Mouse (Mus musculus): ENCODE results near the gene Ipo11.

The Ipo11 gene

GRCm38 (mm10) chr13:106894284-106894683 lies 42.5 kb downstream of the Ipo11 start:
- DNase-seq, result no peak

- DNase-seq, result no peak
Measured at GRCm38 (mm10) chr13:106893701-106894100, 43.1 kb downstream of the Ipo11 start.

- peak; percentile 6 for DNase-seq
Measured at GRCm38 (mm10) chr13:106893196-106893595, 43.6 kb downstream of the Ipo11 start.

DNA sequence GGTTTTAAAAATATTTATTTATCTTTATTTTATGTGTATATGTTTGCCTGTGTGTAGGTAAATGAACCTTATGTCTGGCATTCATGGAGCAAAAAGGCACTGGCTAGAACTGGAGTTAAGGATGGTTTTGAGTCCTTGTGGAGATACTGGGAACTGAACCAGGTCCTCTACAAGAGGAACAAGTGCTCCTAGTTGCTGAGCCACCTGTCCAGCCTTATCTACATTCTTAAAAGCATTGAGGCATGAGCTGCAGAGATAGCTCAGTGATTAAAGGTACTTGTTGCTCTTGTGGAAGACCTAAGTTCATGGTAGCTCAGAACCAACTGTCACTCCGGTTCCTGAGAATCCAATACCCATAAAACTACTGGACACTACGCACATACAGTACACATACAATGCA lies 49.4 kb downstream of the Ipo11 start:
- no peak for DNase-seq

DNA sequence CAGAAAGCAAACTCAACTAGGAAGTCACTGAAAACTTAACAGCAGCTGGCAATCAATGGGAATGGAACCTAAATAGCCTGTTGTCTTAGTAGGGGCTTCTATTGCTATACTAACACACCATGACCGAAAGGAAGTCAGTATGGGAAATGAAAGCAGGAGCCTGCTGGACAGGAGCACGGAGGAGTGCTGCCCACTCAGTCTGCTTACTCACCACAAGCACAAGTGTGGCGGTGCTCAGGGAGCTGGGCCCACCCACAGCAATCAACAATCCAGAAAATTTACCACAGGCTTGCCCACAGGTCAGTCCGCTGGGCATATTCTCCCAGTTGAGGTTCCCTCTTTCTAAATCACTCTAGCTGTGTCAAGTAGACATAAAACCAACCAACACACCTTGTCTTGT lies 52.5 kb downstream of the Ipo11 start:
- no peak for DNase-seq

DNA sequence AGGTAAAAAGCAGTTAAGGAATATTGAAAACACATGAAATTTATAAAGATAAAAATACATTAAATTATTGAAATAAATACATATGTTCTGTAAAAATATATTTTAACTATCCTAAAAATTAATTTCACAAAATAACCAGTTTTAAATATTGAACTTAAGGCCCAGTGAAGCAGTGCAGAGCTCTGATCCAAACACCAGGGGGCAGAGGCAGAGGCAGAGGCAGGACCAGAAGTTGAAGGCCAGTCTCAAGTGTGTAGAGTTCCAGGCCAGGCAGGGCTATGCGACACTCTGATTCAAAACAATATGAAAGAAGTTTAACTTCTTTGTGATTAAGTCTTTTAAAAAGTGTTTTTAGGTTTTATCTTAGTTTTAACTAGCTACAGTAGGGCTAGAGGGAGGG lies 60.5 kb downstream of the Ipo11 start:
- DNase-seq, result no peak

GRCm38 (mm10) chr13:106865547-106865946 lies 71.2 kb downstream of the Ipo11 start:
- no peak for DNase-seq

GRCm38 (mm10) chr13:106858779-106859178 lies 78.0 kb downstream of the Ipo11 start:
- no peak for DNase-seq

DNA sequence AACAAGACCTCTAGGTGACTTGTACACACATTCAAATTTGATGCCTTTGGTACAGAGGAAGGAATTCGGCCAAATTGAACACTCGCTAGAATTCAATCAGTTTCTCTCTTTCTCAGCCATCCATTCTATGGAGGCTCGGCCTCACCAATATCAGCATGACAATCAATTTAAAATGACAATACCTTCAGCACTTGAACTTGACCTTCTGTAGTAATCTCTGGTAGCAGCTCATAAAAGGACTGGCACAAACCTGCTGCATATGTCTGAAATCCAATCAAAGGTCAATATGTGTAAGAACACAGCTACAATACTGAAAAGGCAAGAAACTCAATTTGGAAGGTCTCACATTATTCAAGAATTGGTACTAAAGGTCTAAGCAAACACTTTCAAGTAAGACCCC lies 80.2 kb downstream of the Ipo11 start:
- no peak for DNase-seq

DNA sequence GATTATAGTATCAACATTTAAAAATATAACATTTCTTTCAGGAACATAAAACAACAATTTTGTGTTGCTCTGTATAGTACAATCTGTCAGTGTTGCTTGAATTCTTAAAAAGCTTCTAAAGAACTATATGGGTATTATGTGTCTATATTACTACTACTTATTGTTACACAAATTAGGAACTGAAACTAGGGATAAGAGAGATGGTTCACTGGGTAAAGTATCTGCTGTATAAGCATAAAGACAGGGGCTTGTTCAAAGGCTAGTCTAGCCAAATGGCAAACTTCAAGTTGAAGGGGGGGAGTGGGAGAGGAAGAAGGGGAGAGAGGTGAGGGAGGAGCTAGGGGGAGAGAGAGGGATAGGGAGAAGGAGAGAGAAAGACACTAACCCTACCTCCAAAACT lies 89.2 kb downstream of the Ipo11 start:
- DNase-seq, result no peak

GRCm38 (mm10) chr13:106844928-106845327 lies 91.8 kb downstream of the Ipo11 start:
- DNase-seq, result no peak

DNA sequence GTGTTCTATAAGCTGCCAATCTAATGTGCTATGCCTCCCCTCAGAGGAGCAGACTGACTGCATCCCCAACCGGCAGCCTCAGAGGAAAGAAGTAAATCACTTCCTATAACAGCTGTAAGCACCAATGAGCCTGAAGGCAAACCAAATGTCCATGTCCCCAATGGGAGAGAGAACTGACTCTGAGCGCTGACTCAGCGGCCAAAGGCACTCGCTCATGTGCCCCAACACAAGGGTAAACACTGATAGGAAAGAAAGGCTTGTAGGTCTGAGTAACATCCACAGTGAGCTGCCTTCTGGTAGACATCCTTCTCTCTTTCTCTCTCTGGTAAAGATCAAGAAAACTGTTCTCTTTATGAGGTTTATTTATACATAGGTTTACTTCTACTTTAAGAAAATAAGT lies 94.2 kb downstream of the Ipo11 start:
- DNase-seq, result no peak

DNA sequence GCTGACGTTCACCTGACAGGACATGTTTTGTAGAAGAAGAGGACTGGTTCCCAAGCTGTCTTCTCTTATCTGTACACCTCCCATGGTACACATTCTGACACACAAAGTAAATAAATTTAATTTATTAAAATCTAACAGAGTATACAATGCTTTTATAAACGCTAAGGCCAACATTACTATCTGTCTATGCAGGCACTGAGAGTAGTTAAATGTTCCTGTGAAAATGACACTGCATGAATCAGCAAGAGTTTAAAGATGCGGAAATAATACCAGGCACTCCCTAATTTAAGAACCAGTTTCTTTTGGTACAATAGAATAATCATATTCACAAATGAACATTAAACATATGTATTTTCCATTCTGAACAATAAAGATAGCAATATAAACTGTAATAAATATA lies 98.0 kb downstream of the Ipo11 start:
- no peak for DNase-seq

- DNase-seq, result no peak
Measured at GRCm38 (mm10) chr13:106836527-106836879, 100.3 kb downstream of the Ipo11 start.

DNA sequence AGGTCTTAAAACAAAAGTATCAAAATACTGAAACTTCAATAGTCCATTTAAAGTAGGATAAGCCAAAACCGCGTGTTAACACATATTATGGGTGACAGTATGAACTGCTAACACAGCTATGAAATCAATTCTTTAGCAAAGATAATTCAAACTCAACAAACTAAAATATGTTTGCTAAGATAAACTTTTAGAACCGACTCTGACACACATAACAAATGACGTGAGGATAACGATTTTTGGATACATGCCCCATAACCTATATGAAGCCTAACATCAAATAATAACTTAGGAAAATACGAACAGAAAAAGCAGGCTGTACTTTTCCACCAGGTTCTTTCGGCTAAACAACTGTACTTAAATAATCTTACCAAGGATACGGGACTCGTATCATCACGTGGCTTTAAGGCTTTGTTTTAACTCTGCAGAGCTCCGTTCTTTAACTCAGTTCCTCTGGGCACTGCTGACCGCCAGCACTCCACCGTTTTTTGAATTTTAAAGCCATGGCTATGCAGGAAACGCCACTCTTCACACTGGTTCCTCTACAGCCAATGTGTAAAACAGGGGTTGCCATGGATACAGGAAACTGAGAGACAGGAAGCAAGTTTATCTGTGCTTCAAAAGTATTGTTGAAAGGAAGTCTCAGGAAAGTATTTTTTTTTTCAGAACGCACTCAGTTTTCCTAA lies 100.8 kb downstream of the Ipo11 start:
- DNase-seq, result no peak

GRCm38 (mm10) chr13:106830029-106830428 lies 106.7 kb downstream of the Ipo11 start:
- no peak for DNase-seq

- no peak for DNase-seq
Measured at GRCm38 (mm10) chr13:106829327-106829997, 107.3 kb downstream of the Ipo11 start.

GRCm38 (mm10) chr13:106825618-106826017 lies 111.1 kb downstream of the Ipo11 start:
- no peak for DNase-seq

- DNase-seq, result no peak
Measured at GRCm38 (mm10) chr13:106823875-106824191, 112.9 kb downstream of the Ipo11 start.

- DNase-seq, result no peak
Measured at GRCm38 (mm10) chr13:106823121-106823874, 113.5 kb downstream of the Ipo11 start.

GRCm38 (mm10) chr13:106820149-106820548 lies 116.6 kb downstream of the Ipo11 start:
- DNase-seq, result no peak

GRCm38 (mm10) chr13:106819749-106820148 lies 117.0 kb downstream of the Ipo11 start:
- no peak for DNase-seq

- DNase-seq, result no peak
Measured at GRCm38 (mm10) chr13:106817066-106817465, 119.7 kb downstream of the Ipo11 start.

- peak; percentile 12 for DNase-seq
Measured at GRCm38 (mm10) chr13:106813519-106813918, 123.2 kb downstream of the Ipo11 start.

Data from retina, postnatal 1 day (tissue).